Mouse (Mus musculus) midbrain, embryonic 13.5 days (tissue): ENCODE measurements around the gene Faap20. TPM values are rescaled to one million over a fixed set of nuclear protein-coding genes. Genes with fewer than 3 reads are reported as not detected.

Experiments
- ATAC-seq: fragments of 200-750 bp; cut with Nextera tagmentation; 2 replicates; pipeline ENCODE4 v1.8.0; 2017; ENCODE audit warnings: mild to moderate bottlenecking, moderate TSS enrichment, moderate library complexity
- H3K27ac ChIP-seq: fragments of 300-500 bp; sonication (generic); 2 replicates; pipeline ENCODE4 v1.5.1; 2015; ENCODE audit warnings: inconsistent platforms, mild to moderate bottlenecking, moderate library complexity
- H3K27me3 ChIP-seq: fragments of 300-500 bp; sonication (generic); 2 replicates; pipeline ENCODE4 v1.6.1; 2015; ENCODE audit warnings: mild to moderate bottlenecking, inconsistent platforms
- H3K36me3 ChIP-seq: fragments of 300-500 bp; sonication (generic); 2 replicates; pipeline ENCODE4 v1.6.1; 2015; ENCODE audit warnings: mild to moderate bottlenecking, inconsistent platforms
- H3K4me1 ChIP-seq: fragments of 300-500 bp; sonication (generic); replicated peaks from 2 replicates; pipeline ENCODE4 v1.6.1; 2015; ENCODE audit warnings: inconsistent platforms
- H3K4me2 ChIP-seq: fragments of 300-500 bp; sonication (generic); replicated peaks from 2 replicates; pipeline ENCODE4 v1.6.1; 2015; ENCODE audit warnings: moderate library complexity, mild to moderate bottlenecking, inconsistent platforms
- H3K4me3 ChIP-seq: fragments of 300-500 bp; sonication (generic); replicated peaks from 2 replicates; pipeline ENCODE4 v1.5.1; 2015; ENCODE audit warnings: mild to moderate bottlenecking, inconsistent platforms
- H3K9ac ChIP-seq: fragments of 300-500 bp; sonication (generic); replicated peaks from 2 replicates; pipeline ENCODE4 v1.6.1; 2015; ENCODE audit warnings: mild to moderate bottlenecking, inconsistent platforms
- H3K9me3 ChIP-seq: fragments of 300-500 bp; sonication (generic); 2 replicates; pipeline ENCODE4 v1.6.1; 2016; ENCODE audit warnings: mild to moderate bottlenecking, inconsistent platforms
- WGBS: fragments of 180-500 bp; shearing (Covaris S2); methylation state at CpG from one replicate; pipeline ENCODE4 v1.1.7; 2015; 5-methylcytosine and 5-hydroxymethylcytosine counted together
- polyA plus RNA-seq: library from polyadenylated mRNA; unstranded; fragments of >200 nt; fragmentation: Nextera tagmentation; extraction: Ambion mirVana; gene quantifications from 2 replicates; pipeline ENCODE4 v1.2.1, GENCODE M21; 2015

Faap20 gene
- 91.2 and 92.7 TPM in 2 replicates for polyA plus RNA-seq

DNA sequence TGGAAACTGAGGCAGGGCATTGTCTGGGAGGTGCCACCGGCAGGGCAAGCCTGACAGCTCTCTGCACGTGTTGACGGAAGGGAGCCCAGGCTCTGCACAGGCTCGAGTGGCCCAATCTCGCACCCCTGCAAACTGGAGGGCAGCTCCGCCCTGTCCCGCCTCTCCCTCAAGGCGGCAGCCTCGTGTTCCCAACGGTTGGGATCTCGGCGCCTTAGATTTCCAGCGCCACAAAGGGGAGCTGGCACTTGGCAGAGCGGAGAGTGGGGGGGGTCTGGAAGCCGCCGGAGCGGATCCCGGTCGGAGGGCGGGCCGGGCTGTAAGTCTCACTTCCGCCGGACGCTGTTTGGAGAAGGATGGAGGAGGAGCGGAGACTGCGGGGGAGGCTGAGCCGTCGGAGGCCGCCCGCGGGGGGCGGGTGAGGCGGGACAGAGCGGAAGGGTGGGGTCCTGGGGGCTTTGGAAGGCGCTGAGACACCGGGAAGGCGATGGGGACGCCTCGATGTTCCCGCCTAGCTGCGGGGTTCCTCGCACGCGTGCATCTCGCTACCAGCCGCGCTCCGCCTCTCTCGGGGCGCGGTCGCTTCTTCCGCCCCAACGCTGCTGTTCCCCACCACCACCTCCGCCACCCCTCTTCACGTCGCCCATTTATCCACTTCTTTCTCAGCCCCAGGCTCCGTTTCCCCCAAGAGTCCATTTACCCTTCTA is at the start of gene Faap20:
TSS of gene Faap20 (plus strand) at position 155 of the 704 bp plus-strand sequence.
- Histone ChIP-seq H3K27me3 (no peaks in the 10 kb centered on the region), H3K4me1 (peaks cover 36% of the 10 kb centered on the region), H3K9me3 (no peaks in the 10 kb centered on the region), H3K9ac (peak within 1 kb of the TSS; percentile 86), H3K27ac (peak within 1 kb of the TSS; percentile 98), H3K4me3 (peak within 1 kb of the TSS; percentile 60), H3K4me2 (peak within 1 kb of the TSS; percentile 90), H3K36me3 (peaks cover 9% of the 10 kb centered on the region)
- ATAC-seq: peak; percentile 93
- 0% methylated on average over 55 of the region's 58 CpGs for WGBS

DNA sequence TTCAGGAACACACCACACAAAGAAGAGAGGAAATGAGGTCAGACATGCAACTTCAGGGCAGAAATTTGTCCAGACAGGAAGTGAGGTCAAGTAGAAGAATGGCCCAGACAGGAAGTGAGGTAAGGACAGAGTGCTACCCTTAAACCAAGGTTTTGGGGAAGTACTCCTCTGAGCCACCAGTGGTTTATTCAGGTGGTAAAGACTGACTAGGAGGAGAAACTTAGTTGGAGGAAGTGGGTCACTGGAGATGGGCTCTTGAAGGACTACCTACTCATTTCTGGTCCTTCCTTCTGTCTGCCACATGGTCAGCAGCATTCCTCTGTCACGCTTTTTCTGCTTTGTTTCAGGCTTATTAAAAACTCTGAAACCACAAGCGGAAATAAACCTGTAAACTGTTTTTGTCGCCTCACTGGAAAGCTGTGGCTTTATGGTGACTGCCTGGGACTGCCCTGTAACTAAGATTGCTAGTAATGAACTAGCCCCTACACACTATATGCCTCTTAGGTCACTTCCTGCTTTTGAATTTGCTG is 48.7 kb upstream of the Faap20 start:
- peaks cover 59% of the 10 kb centered on the region for H3K4me1 ChIP-seq
- no peak overlapping the region for H3K27ac ChIP-seq
- no peak for ATAC-seq
- no peak overlapping the region for H3K9ac ChIP-seq
- no peak overlapping the region for H3K4me3 ChIP-seq
- H3K36me3 ChIP-seq: no peaks in the 10 kb centered on the region
- no peak overlapping the region for H3K4me2 ChIP-seq
- no peaks in the 10 kb centered on the region for H3K9me3 ChIP-seq
- 88% methylated on average over 3 of the region's 3 CpGs for WGBS
- no peaks in the 10 kb centered on the region for H3K27me3 ChIP-seq

DNA sequence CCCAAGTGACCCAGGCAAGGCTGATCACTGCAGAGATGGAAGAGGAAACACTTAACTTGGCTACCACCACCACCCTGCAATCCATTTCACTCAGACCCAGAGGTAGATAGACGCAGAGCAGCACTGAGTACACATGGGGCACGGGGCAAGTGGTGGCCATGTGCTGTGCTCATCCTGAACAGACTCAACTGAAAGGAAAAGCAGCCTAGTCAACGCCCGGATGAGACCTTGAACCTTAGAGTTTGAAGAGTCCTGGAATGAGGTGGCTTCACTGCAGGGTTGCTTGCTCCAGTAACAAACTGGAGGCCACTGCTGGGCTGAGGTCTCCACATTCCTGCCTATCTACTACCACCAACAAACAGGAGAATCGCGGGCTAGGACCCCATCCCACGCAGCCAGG is 47.8 kb upstream of the Faap20 start:
- Histone ChIP-seq H3K27me3 (no peaks in the 10 kb centered on the region), H3K9ac (no peak overlapping the region), H3K36me3 (no peaks in the 10 kb centered on the region), H3K27ac (no peak overlapping the region), H3K4me2 (no peak overlapping the region), H3K9me3 (no peaks in the 10 kb centered on the region), H3K4me1 (peaks cover 57% of the 10 kb centered on the region), H3K4me3 (no peak overlapping the region)
- WGBS: 92% methylated on average over 7 of the region's 7 CpGs
- ATAC-seq: no peak

DNA sequence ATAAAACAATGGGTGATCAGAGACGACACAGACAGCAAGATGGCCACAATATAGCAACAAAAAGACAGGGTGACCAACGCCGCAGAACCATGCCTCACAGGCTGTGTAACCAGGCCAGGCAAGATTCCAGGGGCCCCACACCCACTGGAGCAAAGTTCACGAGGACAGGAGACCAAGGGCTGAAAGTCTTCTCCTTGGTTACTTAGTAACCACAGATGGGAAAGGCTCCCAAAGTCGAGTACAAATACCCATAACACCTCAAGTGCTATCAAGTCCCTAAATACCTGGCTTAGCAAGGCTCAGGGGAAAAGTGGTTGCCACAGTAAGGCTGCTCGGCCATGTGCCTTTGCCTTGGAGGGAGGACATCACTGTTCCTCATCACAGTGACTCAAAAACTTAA is 43.7 kb upstream of the Faap20 start:
- peaks cover 4% of the 10 kb centered on the region for H3K36me3 ChIP-seq
- no peak overlapping the region for H3K9ac ChIP-seq
- no peak for ATAC-seq
- H3K4me3 ChIP-seq: no peak overlapping the region
- WGBS: 66% methylated on average over 6 of the region's 6 CpGs
- H3K27ac ChIP-seq: no peak overlapping the region
- H3K27me3 ChIP-seq: no peaks in the 10 kb centered on the region
- peaks cover 52% of the 10 kb centered on the region for H3K4me1 ChIP-seq
- no peak overlapping the region for H3K4me2 ChIP-seq
- H3K9me3 ChIP-seq: no peaks in the 10 kb centered on the region

DNA sequence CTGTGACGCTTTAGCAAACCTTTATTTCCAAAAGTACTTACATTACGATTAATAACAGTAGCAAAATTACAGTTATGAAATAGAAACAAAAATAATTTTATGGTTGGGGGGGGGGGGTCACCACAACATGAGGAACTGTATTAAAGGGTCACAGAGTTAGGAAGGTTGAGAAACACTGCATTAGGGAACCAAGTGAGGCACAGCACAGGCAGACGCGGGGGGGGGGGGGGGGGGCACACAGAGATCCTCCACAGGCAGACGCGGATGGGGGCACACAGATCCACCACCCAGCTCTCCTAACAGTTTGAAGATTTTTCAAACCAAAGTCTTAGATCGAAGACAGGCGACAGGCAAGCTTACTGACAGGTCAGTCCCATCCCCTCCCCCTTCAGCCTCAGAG is 43.1 kb upstream of the Faap20 start:
- Histone ChIP-seq H3K4me3 (no peak overlapping the region), H3K4me2 (no peak overlapping the region), H3K9me3 (no peaks in the 10 kb centered on the region), H3K27me3 (no peaks in the 10 kb centered on the region), H3K36me3 (peaks cover 10% of the 10 kb centered on the region), H3K9ac (no peak overlapping the region), H3K27ac (no peak overlapping the region), H3K4me1 (peaks cover 47% of the 10 kb centered on the region)
- 74% methylated on average over 7 of the region's 8 CpGs for WGBS
- no peak for ATAC-seq

DNA sequence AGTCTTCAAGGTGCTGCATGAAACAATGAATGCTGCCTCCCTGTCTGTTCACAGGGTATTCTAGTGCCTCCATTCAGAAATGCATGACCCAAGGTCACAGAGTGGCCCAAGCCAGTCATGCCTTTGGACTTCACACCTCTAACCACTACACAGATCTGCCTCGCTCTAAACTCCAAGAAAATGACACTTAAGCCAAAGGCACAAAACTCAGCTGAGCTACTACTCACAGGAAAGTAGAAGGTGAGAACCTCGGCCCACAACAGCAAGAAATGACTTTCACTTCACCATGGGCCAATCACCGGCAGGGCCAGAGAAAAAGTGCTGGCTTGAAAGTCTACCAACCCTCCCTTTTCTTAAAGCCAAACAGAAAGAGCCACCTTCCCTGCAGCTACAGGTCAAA is 41.8 kb upstream of the Faap20 start:
- H3K36me3 ChIP-seq: peaks cover 14% of the 10 kb centered on the region
- H3K9me3 ChIP-seq: no peaks in the 10 kb centered on the region
- no peak for ATAC-seq
- H3K9ac ChIP-seq: no peak overlapping the region; the same call in 1 of the 2 replicates
- H3K4me3 ChIP-seq: no peak overlapping the region
- 62% methylated on average over 3 of the region's 3 CpGs for WGBS
- H3K27me3 ChIP-seq: no peaks in the 10 kb centered on the region
- H3K4me2 ChIP-seq: no peak overlapping the region
- no peak overlapping the region for H3K27ac ChIP-seq
- H3K4me1 ChIP-seq: peaks cover 44% of the 10 kb centered on the region

- WGBS: 61% methylated on average over 7 of the region's 7 CpGs
- Histone ChIP-seq H3K4me3 (no peak overlapping the region), H3K9ac (no peak overlapping the region; the same call in 1 of the 2 replicates), H3K36me3 (peaks cover 14% of the 10 kb centered on the region), H3K4me1 (peaks cover 49% of the 10 kb centered on the region), H3K27ac (peak overlapping the region; percentile 56; the same call in 1 of the 2 replicates), H3K4me2 (no peak overlapping the region), H3K27me3 (no peaks in the 10 kb centered on the region), H3K9me3 (no peaks in the 10 kb centered on the region)
- ATAC-seq: no peak
Measured at GRCm38 (mm10) chr4:155208613-155209012, 41.0 kb upstream of the Faap20 start.

DNA sequence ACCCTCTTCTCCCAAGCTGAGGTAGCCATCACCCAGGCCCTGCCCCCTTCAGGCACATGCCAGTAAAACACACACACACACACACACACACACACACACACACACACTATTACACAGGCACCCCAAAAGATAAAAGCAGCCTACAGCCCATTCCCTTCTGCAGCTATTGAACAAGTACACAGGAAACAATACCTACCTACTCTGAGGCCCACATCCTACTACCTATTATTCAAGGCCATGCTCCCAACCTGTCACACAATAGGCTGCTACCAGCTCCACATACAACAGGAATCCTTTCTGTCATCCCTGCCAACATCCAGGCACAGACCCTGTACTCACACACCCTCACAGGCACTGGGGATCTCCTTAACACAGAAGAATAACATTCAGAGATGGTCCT is 40.5 kb upstream of the Faap20 start:
- H3K36me3 ChIP-seq: peaks cover 14% of the 10 kb centered on the region
- no peaks in the 10 kb centered on the region for H3K27me3 ChIP-seq
- no peak overlapping the region for H3K9ac ChIP-seq
- no peak overlapping the region for H3K4me3 ChIP-seq
- H3K9me3 ChIP-seq: no peaks in the 10 kb centered on the region
- H3K4me1 ChIP-seq: peaks cover 54% of the 10 kb centered on the region
- H3K4me2 ChIP-seq: no peak overlapping the region
- H3K27ac ChIP-seq: no peak overlapping the region
- ATAC-seq: no peak

DNA sequence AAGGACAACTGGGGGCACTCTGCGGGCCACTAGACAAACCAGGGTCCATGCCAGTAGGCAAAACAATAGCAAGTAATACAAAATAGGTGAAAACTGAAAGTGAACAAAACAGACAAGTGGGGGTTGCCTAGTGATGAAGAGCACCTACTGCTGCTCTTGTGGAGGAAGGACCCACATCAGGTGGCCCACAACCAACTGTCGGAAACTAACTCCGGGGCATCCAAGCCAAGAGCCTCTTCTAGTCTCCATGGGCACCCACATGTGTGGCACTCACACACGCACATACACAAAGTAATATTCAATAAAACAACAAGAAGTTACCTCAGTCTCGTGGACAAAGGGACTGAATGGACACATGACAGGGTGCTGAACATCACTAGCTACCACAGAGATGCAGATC is 40.1 kb upstream of the Faap20 start:
- no peak for ATAC-seq
- H3K9ac ChIP-seq: no peak overlapping the region
- peaks cover 14% of the 10 kb centered on the region for H3K36me3 ChIP-seq
- no peak overlapping the region for H3K4me3 ChIP-seq
- no peak overlapping the region for H3K27ac ChIP-seq
- H3K4me1 ChIP-seq: peaks cover 58% of the 10 kb centered on the region
- no peak overlapping the region for H3K4me2 ChIP-seq
- WGBS: 97% methylated on average over 5 of the region's 5 CpGs
- H3K27me3 ChIP-seq: no peaks in the 10 kb centered on the region
- H3K9me3 ChIP-seq: no peaks in the 10 kb centered on the region

DNA sequence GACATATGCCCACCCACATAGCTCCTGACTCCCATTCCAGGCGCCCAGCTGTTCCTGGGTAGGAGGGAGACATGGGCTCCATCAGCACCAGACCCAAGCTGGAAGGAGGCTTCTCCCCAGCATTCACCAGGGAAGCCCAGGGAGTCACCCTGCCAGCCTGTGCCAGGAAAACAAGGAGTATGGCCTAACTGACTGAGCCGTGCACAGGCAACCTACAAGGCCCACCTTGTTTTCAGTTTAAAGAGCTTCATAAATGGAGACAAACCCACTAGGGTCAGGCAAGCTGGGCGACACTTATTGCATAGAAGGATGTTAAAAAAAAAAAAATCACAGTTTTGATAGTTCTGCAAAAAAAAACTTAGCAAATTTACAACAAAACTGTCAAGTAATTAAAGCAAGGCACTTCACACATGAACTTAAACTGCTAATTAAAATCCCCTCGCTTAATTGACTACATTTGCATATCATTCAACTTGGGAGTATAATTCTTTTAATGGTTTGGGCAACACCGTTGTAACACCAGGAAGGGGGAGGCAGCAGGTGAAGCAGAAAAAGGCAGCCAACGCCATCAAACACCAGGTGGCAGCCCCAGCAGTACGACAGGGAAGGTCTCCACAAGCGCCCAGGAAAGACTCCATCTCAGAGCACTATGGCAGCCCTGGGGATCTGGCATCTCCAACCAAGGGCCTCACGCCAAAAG is 36.4 kb upstream of the Faap20 start:
- 0 out of 2 replicates have a peak, but pooled peaks have one; percentile 24 for ATAC-seq
- H3K4me3 ChIP-seq: no peak overlapping the region
- H3K9me3 ChIP-seq: no peaks in the 10 kb centered on the region
- no peak overlapping the region for H3K9ac ChIP-seq
- no peak overlapping the region; the same call in 1 of the 2 replicates for H3K4me2 ChIP-seq
- 58% methylated on average over 9 of the region's 9 CpGs for WGBS
- H3K36me3 ChIP-seq: peaks cover 14% of the 10 kb centered on the region
- H3K4me1 ChIP-seq: peaks cover 66% of the 10 kb centered on the region
- no peaks in the 10 kb centered on the region for H3K27me3 ChIP-seq
- peak overlapping the region; percentile 25; the same call in 1 of the 2 replicates for H3K27ac ChIP-seq

- Histone ChIP-seq H3K9ac (0 out of 2 replicates have a peak overlapping the region, but pooled peaks have one; percentile 10), H3K36me3 (peaks cover 14% of the 10 kb centered on the region), H3K27me3 (no peaks in the 10 kb centered on the region), H3K9me3 (no peaks in the 10 kb centered on the region), H3K4me3 (no peak overlapping the region), H3K4me2 (no peak overlapping the region), H3K4me1 (peaks cover 66% of the 10 kb centered on the region), H3K27ac (peak overlapping the region; percentile 4; the same call in 1 of the 2 replicates)
- 66% methylated on average over 6 of the region's 6 CpGs for WGBS
- ATAC-seq: peak; percentile 40; the same call in 1 of the 2 replicates
Measured at GRCm38 (mm10) chr4:155213752-155214054, 35.9 kb upstream of the Faap20 start.

GRCm38 (mm10) chr4:155214188-155214587 is 35.4 kb upstream of the Faap20 start:
- H3K4me3 ChIP-seq: no peak overlapping the region
- ATAC-seq: no peak
- peaks cover 70% of the 10 kb centered on the region for H3K4me1 ChIP-seq
- H3K9ac ChIP-seq: 0 out of 2 replicates have a peak overlapping the region, but pooled peaks have one; percentile 10
- H3K27me3 ChIP-seq: no peaks in the 10 kb centered on the region
- no peak overlapping the region for H3K27ac ChIP-seq
- H3K9me3 ChIP-seq: no peaks in the 10 kb centered on the region
- H3K36me3 ChIP-seq: peaks cover 14% of the 10 kb centered on the region
- 83% methylated on average over 6 of the region's 6 CpGs for WGBS
- no peak overlapping the region for H3K4me2 ChIP-seq
